Mouse (Mus musculus): Measurements from ENCODE around the gene Tcp11l2. TPM values are rescaled to one million over a fixed set of nuclear protein-coding genes. Genes with fewer than 3 reads are reported as not detected.

Tcp11l2 gene
- polyA plus RNA-seq, 1 experiment: 35.7 TPM

DNA sequence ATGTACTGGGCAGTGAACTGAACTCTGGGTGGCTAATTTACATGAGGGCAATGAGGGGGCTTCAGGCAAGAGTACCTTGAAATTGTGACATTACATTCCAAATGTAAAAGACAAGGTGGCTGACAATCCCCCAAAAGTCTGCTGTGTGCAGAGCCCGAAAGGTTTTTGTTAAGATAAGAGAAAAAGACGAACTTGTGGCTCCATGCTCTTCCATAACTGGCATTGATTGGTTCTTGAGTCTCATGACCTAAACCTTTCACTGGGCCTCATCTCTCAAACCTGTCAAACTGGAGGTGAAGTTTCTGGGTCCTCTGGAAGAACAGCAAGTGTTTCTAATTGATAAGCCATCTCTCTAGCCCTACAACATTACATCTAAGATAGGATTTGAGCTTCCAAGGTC, 3.1 kb downstream of the Tcp11l2 start:
- no peak overlapping the region for H3K27ac ChIP-seq (ENCODE audit: control insufficient read depth, insufficient read depth, low read depth, low read length, poor library complexity)
- peaks cover 12% of the 10 kb centered on the region for H3K4me1 ChIP-seq (ENCODE audit: control insufficient read depth, insufficient read depth, low read length)
- 61% methylated on average over 2 of the region's 2 CpGs for WGBS
- TF ChIP-seq CTCF (IDR thresholded peaks at IDR 0.05; ENCODE audit: control insufficient read depth, insufficient read depth, low read length) (no peak), POLR2A (IDR thresholded peaks at IDR 0.05; ENCODE audit: borderline replicate concordance, control insufficient read depth, low read depth, low read length) (no peak)
- H3K4me3 ChIP-seq (replicated peaks; ENCODE audit: control insufficient read depth, low read depth, low read length): no peak overlapping the region

DNA sequence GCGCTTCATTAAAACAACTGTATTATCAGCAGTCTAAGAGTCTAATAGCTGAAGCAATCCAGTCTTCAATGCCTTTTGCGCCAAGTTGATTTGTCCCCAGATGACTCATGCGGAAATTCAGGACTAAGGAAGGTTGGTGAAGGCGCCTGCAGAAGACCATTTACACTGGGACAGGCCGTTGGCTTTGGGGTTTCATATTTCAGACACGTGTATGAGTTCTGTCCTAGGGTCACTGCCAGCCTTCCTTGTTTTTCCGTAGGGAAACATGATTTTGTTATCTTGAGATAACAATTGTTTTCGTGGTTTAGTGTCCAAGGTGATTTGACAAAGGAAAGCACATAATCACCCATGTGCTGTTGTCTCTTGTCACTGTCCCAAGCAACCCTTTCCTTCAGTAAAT, 4.8 kb downstream of the Tcp11l2 start:
- 72% methylated on average over 8 of the region's 8 CpGs for WGBS
- TF ChIP-seq POLR2A (IDR thresholded peaks at IDR 0.05; ENCODE audit: borderline replicate concordance, control insufficient read depth, low read depth, low read length) (no peak), CTCF (IDR thresholded peaks at IDR 0.05; ENCODE audit: control insufficient read depth, insufficient read depth, low read length) (no peak)
- Histone ChIP-seq H3K27ac (ENCODE audit: control insufficient read depth, insufficient read depth, low read depth, low read length, poor library complexity) (no peak overlapping the region), H3K4me3 (replicated peaks; ENCODE audit: control insufficient read depth, low read depth, low read length) (no peak overlapping the region), H3K4me1 (ENCODE audit: control insufficient read depth, insufficient read depth, low read length) (peaks cover 13% of the 10 kb centered on the region)

DNA sequence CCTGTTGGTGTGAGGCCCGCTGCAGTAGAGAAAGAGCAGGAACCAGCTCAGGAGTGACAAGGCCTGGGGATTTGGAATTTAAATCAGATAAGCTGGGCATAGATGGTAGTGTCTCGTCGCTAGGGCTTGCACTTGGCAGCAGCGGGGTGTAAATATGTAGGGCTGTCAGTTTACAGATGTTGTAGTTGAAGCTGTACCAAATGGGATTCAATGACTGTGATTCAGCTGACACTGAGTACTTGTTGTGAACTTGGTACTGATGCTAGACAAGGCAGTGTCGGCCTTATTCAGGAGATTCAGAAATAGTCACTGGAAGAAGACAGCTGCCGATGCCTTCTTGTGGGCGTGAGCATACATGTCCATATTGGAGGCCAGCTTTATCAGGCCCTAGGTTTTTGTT, 5.8 kb downstream of the Tcp11l2 start:
- Histone ChIP-seq H3K4me3 (replicated peaks; ENCODE audit: control insufficient read depth, low read depth, low read length) (no peak overlapping the region), H3K4me1 (ENCODE audit: control insufficient read depth, insufficient read depth, low read length) (peaks cover 13% of the 10 kb centered on the region), H3K27ac (ENCODE audit: control insufficient read depth, insufficient read depth, low read depth, low read length, poor library complexity) (no peak overlapping the region)
- WGBS: 79% methylated on average over 7 of the region's 7 CpGs
- TF ChIP-seq CTCF (IDR thresholded peaks at IDR 0.05; ENCODE audit: control insufficient read depth, insufficient read depth, low read length) (no peak), POLR2A (IDR thresholded peaks at IDR 0.05; ENCODE audit: borderline replicate concordance, control insufficient read depth, low read depth, low read length) (no peak)

DNA sequence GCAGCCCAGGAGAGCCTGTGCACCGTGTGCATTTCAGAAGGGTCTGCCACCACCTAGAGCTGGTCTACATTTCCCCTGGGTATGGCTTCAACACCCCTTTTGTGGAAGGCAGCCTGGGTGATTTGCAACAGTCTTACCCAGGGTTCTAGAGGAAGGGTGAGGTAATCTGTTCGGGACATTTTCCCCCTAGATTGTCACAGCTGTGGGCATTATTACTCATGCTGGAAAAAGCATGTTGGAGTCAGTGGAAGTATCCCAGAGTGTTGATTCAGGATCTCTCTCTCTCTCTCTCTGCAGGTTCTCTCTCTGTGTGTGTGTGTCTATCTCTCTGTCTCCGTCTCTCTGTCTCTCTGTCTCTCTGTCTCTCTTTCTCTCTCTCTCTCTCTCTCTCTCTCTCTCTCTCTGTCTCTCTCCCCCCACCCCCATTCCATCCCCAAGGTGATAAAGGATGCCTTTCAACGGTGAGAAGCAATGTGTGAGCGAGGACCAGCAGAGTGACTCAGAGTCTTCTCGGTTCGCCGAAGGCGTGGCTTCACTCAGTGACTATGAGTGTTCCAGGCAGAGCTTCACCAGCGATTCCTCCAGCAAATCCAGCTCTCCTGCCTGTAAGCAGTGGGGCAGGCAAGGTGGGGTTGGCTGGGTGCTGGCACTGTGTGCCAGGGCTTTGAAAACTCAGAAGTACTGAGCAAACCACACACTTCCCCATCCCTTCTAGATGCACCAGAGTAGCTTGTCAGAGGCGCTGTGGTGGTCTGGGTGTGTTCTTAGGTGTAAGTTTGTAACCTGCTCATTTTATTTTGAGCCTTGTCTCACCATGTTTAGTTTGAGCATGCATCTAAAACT, 8.2 kb downstream of the Tcp11l2 start:
- Histone ChIP-seq H3K4me3 (replicated peaks; ENCODE audit: control insufficient read depth, low read depth, low read length) (no peak overlapping the region), H3K27ac (ENCODE audit: control insufficient read depth, insufficient read depth, low read depth, low read length, poor library complexity) (peak overlapping the region; percentile 86), H3K4me1 (ENCODE audit: control insufficient read depth, insufficient read depth, low read length) (peaks cover 11% of the 10 kb centered on the region)
- TF ChIP-seq CTCF (IDR thresholded peaks at IDR 0.05; ENCODE audit: control insufficient read depth, insufficient read depth, low read length): no peak
- TF ChIP-seq POLR2A (IDR thresholded peaks at IDR 0.05; ENCODE audit: borderline replicate concordance, control insufficient read depth, low read depth, low read length): no peak
- 44% methylated on average over 11 of the region's 11 CpGs for WGBS

DNA sequence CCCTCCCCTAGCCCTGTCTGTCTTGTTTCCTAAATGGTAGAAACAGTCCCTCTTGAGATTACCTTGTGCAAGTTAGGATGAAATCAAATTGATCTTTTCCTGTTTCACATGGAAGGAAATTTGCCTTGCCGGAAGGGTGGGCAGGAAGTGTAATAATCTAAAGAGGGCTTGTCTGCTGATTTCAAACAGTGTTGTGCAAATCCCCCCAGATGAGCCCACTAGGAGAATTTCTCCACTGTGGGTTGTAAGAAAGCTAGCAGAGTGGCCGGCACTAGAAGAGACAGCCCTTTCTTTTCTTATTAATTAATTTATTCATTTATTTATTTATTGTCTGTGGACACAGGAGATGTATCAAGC, 8.8 kb downstream of the Tcp11l2 start:
- Histone ChIP-seq H3K4me3 (replicated peaks; ENCODE audit: control insufficient read depth, low read depth, low read length) (no peak overlapping the region), H3K27ac (ENCODE audit: control insufficient read depth, insufficient read depth, low read depth, low read length, poor library complexity) (peak overlapping the region; percentile 56; the same call in 1 of the 2 replicates), H3K4me1 (ENCODE audit: control insufficient read depth, insufficient read depth, low read length) (peaks cover 11% of the 10 kb centered on the region)
- 31% methylated on average over 2 of the region's 2 CpGs for WGBS
- TF ChIP-seq POLR2A (IDR thresholded peaks at IDR 0.05; ENCODE audit: borderline replicate concordance, control insufficient read depth, low read depth, low read length): no peak
- TF ChIP-seq CTCF (IDR thresholded peaks at IDR 0.05; ENCODE audit: control insufficient read depth, insufficient read depth, low read length): no peak

DNA sequence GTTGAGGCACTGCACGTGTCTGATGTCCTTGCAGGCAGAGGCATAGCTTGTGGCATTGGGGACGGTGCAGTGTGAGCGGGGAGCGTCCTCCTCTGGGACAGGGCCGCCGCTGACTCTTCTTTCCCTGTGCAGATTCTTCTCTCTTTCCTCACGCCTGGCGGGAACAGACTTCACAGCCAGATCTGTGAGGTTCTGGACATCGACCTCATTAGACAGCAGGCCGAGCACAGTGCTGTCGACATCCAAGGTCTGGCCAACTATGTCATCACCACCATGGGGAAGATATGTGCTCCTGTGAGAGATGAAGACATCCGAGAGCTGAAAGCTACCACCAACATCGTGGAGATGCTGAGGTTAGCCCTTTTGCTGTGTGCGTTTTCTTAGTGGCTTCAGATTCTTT, 14.5 kb downstream of the Tcp11l2 start:
- H3K4me1 ChIP-seq (ENCODE audit: control insufficient read depth, insufficient read depth, low read length): peaks cover 2% of the 10 kb centered on the region; the same call in 1 of the 2 replicates
- WGBS: 75% methylated on average over 14 of the region's 14 CpGs
- no peak overlapping the region for H3K27ac ChIP-seq (ENCODE audit: control insufficient read depth, insufficient read depth, low read depth, low read length, poor library complexity)
- no peak overlapping the region for H3K4me3 ChIP-seq (replicated peaks; ENCODE audit: control insufficient read depth, low read depth, low read length)
- TF ChIP-seq POLR2A (IDR thresholded peaks at IDR 0.05; ENCODE audit: borderline replicate concordance, control insufficient read depth, low read depth, low read length): no peak
- TF ChIP-seq CTCF (IDR thresholded peaks at IDR 0.05; ENCODE audit: control insufficient read depth, insufficient read depth, low read length): no peak

DNA sequence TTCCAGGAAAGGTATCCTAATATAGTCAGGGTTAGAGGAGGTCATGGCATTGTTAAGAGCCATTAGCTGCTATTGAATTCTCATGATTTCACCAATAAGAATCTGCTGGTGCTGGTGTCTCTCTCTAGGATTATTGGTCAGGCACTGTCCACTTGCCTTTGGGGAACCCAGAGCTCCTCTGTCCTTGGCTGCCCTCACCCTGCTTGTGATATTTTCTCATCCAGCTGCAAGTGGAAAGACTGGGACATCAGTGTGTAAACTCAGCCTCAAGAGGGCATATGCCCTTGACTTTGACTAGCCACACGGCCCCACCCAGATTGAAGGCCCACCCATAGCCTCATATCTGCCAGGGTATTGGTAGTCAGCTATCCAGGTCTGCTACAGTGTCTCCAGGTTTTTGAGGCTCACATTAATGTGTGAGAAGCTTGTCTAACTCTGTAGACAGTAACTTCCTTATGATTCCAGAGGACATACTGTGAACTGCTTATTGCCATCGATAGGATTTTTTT, 15.3 kb downstream of the Tcp11l2 start:
- no peak for TF ChIP-seq POLR2A (IDR thresholded peaks at IDR 0.05; ENCODE audit: borderline replicate concordance, control insufficient read depth, low read depth, low read length)
- TF ChIP-seq CTCF (IDR thresholded peaks at IDR 0.05; ENCODE audit: control insufficient read depth, insufficient read depth, low read length): no peak
- Histone ChIP-seq H3K4me3 (replicated peaks; ENCODE audit: control insufficient read depth, low read depth, low read length) (no peak overlapping the region), H3K4me1 (ENCODE audit: control insufficient read depth, insufficient read depth, low read length) (no peaks in the 10 kb centered on the region; the same call in 1 of the 2 replicates), H3K27ac (ENCODE audit: control insufficient read depth, insufficient read depth, low read depth, low read length, poor library complexity) (no peak overlapping the region)
- 84% methylated on average over 2 of the region's 2 CpGs for WGBS

DNA sequence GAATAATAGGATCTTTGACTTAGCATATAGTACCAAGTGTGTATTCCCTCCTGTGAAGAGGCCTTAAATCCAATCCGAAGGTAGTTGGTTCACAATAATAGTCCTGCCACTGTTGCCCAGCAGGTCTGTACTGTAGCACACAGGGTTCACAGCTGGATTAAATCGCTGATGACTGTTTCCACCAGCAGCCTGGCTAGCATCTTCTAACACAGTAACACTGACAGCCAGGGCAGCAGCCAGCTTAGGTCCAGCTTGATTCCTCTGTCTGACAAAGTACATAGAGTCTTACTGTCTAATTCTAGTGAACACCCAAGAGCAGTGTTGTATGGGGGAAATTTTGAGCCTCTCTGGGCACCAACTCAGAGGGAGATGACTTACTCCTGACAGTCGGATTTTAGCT, 16.3 kb downstream of the Tcp11l2 start:
- Histone ChIP-seq H3K4me1 (ENCODE audit: control insufficient read depth, insufficient read depth, low read length) (no peaks in the 10 kb centered on the region; the same call in 1 of the 2 replicates), H3K27ac (ENCODE audit: control insufficient read depth, insufficient read depth, low read depth, low read length, poor library complexity) (no peak overlapping the region), H3K4me3 (replicated peaks; ENCODE audit: control insufficient read depth, low read depth, low read length) (no peak overlapping the region)
- 78% methylated on average over 3 of the region's 3 CpGs for WGBS
- no peak for TF ChIP-seq CTCF (IDR thresholded peaks at IDR 0.05; ENCODE audit: control insufficient read depth, insufficient read depth, low read length)

Data from bone marrow, adult 2 months (tissue).